Mouse (Mus musculus): ENCODE data around the gene Rbfox1. TPM values are rescaled to one million over a fixed set of nuclear protein-coding genes. Genes with fewer than 3 reads are reported as not detected.

Gene Rbfox1
- not detected for polyA plus RNA-seq (2017; shearing (Covaris generic))

GRCm38 (mm10) chr16:5884746-5885689 is at the start of gene Rbfox1:
Rbfox1 (plus strand) TSS chr16:5885355.
- ATAC-seq, result no peak

GRCm38 (mm10) chr16:5836744-5837143 is 48.4 kb upstream of the Rbfox1 start:
- no peak for ATAC-seq

- no peak for ATAC-seq
These were observed 44.0 kb upstream of the Rbfox1 start for GRCm38 (mm10) chr16:5841167-5841566.

- no peak for ATAC-seq
These were observed 39.5 kb upstream of the Rbfox1 start for GRCm38 (mm10) chr16:5845645-5846044.

GRCm38 (mm10) chr16:5853055-5853454 is 32.1 kb upstream of the Rbfox1 start:
- no peak for ATAC-seq

GRCm38 (mm10) chr16:5864350-5864749 is 20.8 kb upstream of the Rbfox1 start:
- ATAC-seq, result no peak

- no peak for ATAC-seq
These were observed 18.2 kb upstream of the Rbfox1 start for GRCm38 (mm10) chr16:5866966-5867365.

GRCm38 (mm10) chr16:5870391-5870790 is 14.8 kb upstream of the Rbfox1 start:
- no peak for ATAC-seq

- ATAC-seq, result no peak
These were observed 3.3 kb upstream of the Rbfox1 start for GRCm38 (mm10) chr16:5881820-5882219.

- ATAC-seq, result no peak
These were observed 515 bp downstream of the Rbfox1 start for GRCm38 (mm10) chr16:5885690-5886050.

GRCm38 (mm10) chr16:5895564-5895963 is 10.4 kb downstream of the Rbfox1 start:
- ATAC-seq, result no peak

- ATAC-seq, result no peak
These were observed 13.2 kb downstream of the Rbfox1 start for GRCm38 (mm10) chr16:5898330-5898729.

- no peak for ATAC-seq
These were observed 25.6 kb downstream of the Rbfox1 start for GRCm38 (mm10) chr16:5910742-5911141.

- ATAC-seq, result no peak
These were observed 26.7 kb downstream of the Rbfox1 start for GRCm38 (mm10) chr16:5911880-5912327.

- no peak for ATAC-seq
These were observed 32.8 kb downstream of the Rbfox1 start for GRCm38 (mm10) chr16:5917937-5918336.

GRCm38 (mm10) chr16:5926986-5927385 is 41.8 kb downstream of the Rbfox1 start:
- no peak for ATAC-seq

- no peak for ATAC-seq
These were observed 46.5 kb downstream of the Rbfox1 start for GRCm38 (mm10) chr16:5931680-5932079.

- no peak for ATAC-seq
These were observed 54.9 kb downstream of the Rbfox1 start for GRCm38 (mm10) chr16:5940016-5940415.

- ATAC-seq, result no peak
These were observed 60.5 kb downstream of the Rbfox1 start for GRCm38 (mm10) chr16:5945682-5946081.

GRCm38 (mm10) chr16:5953106-5953505 is 68.0 kb downstream of the Rbfox1 start:
- ATAC-seq, result no peak

- ATAC-seq, result no peak
These were observed 72.3 kb downstream of the Rbfox1 start for GRCm38 (mm10) chr16:5957418-5957817.

- no peak for ATAC-seq
These were observed 76.6 kb downstream of the Rbfox1 start for GRCm38 (mm10) chr16:5961786-5962185.

GRCm38 (mm10) chr16:5974172-5974571 is 89.0 kb downstream of the Rbfox1 start:
- no peak for ATAC-seq

Measured in inflammation-experienced regulatory T-cells, adult 6 months (primary cell).